Mouse (Mus musculus) erythroblast, embryonic 14.5 days (primary cell): ENCODE results near the gene Tmc3.

ENCODE experiments used
- GATA1 ChIP-seq: IDR thresholded peaks from 2 replicates; pipeline ENCODE4 v1.6.1; 2012; ENCODE audit warnings: low read length, inconsistent platforms, mixed read lengths
- TAL1 ChIP-seq: IDR thresholded peaks from 3 replicates; pipeline ENCODE4 v1.6.1; 2012; ENCODE audit warnings: low read length, inconsistent platforms, mixed read lengths

DNA sequence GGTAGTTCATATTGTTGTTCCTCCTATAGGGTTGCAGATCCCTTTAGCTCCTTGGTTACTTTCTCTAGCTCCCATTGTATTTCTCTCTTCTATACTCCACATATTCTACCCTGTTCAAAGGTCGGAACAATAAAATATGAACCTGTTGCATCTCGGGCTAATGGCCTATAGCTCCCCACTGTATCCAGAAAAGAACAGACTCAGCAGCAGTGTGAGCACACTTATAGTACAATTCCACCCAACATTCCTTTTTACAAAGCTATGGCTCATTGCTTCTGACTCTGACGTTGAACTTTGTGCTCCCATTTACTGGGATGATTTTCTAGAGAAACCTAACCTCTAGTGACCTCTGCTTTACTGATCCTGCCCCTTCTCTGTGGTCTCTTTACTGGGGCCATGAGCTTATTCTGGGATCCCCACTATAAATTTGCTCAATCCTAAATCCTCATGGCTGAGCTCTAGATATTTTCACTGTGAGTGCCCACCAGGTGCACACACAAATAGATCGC is 81.4 kb downstream of the Tmc3 start:
- no peak for TF ChIP-seq GATA1
- no peak for TF ChIP-seq TAL1
